Mouse (Mus musculus) Patski (cell line): Measurements from ENCODE around the gene Ctsd. TPM values are rescaled to one million over a fixed set of nuclear protein-coding genes. Genes with fewer than 3 reads are reported as not detected.
"Not testable (repeated sequence)": the region's sequence is repeated elsewhere in the genome, so short reads cannot be mapped to it uniquely, and the experiment has no call there.

Experiments
- ATAC-seq: fragments of 100-300 bp; one replicate; pipeline ENCODE4 v1.8.0; 2021
- CTCF ChIA-PET: fragments of 350-600 bp; sonication (Branson Sonifier 250); formaldehyde crosslinking; loops from one replicate; lab custom pipeline; 2022; ENCODE audit warnings: inconsistent platforms; lab: Charles Lee
- POLR2A ChIA-PET: fragments of 350-600 bp; sonication (Branson Sonifier 250); formaldehyde crosslinking; loops from one replicate; lab custom pipeline; 2022; ENCODE audit warnings: antibody characterized with exemption, inconsistent platforms; lab: Charles Lee
- DNase-seq: peaks from one replicate; pipeline ENCODE4 v3.0.0-alpha.2; 2011; ENCODE audit warnings: low read depth, low spot score
- H3K27me3 ChIP-seq: fragments of 371-371 bp; one replicate; pipeline ENCODE4 v1.5.1; 2021
- CTCF ChIP-seq: fragments of 100-300 bp; IDR thresholded peaks from one replicate; pipeline ENCODE4 v1.5.1; 2021
- in situ Hi-C: fragments of 300-500 bp; cut with MboI; formaldehyde crosslinking; loops from 3 replicates; pipeline ENCODE4 v1.11.1; 2018; ENCODE audit warnings: low pct_unique_long_range_greater_than_20kb, mixed read lengths
- polyA plus RNA-seq: library from polyadenylated mRNA; unstranded; gene quantifications from one replicate; pipeline ENCODE4 v1.2.3, GENCODE M21; 2021

Ctsd gene
- polyA plus RNA-seq, 1 experiment from 2014 or later, result 3,389 TPM

DNA sequence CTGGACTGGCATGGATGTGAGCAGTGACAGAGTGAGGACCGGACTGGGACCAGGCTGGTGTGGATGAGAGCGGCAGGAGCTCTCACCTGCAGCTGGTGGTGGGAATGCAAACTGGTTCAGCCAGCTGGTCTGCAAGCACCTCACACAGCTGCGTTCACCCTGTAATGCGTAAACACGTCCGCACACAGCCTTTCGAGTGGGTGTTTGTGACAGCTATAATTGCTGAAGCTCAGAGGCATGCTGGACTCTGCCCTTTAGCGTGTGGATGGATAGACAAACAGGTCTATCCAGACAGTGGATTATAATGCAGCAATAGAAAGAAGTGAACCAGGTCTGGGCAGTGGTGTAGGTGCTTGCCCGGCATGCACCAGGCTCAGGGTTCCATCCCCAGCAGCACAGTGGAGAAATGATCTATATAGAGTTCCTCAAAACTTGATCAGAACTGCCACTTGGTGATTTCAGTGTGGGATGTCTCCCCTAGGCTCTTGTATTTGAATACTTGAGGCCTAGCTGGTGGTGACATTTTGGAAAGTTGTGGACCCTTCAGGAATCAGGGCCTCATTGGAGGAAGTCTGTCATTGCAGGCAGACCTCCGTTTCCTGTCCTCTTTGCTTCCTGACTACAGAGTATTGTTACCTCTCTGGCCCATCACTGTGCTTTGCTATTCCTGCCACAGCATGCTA is 46.1 kb downstream of the Ctsd start:
- ATAC-seq, result no peak
- ChIA-PET CTCF (interaction anchor here (0.9 to 2.6 kb wide), 2 partner anchors 9 to 96 kb away, joined by 3 to 10 read pairs; no protein-coding TSS in a partner anchor), POLR2A (interaction anchor here (0.6 kb wide), 1 partner anchor 56 kb away, joined by 3 read pairs; no protein-coding TSS in a partner anchor)
- DNase-seq, result no peak
- in situ Hi-C loops, result no loop called here
- no peaks in the 10 kb centered on the region for H3K27me3 ChIP-seq
- no peak for TF ChIP-seq CTCF

DNA sequence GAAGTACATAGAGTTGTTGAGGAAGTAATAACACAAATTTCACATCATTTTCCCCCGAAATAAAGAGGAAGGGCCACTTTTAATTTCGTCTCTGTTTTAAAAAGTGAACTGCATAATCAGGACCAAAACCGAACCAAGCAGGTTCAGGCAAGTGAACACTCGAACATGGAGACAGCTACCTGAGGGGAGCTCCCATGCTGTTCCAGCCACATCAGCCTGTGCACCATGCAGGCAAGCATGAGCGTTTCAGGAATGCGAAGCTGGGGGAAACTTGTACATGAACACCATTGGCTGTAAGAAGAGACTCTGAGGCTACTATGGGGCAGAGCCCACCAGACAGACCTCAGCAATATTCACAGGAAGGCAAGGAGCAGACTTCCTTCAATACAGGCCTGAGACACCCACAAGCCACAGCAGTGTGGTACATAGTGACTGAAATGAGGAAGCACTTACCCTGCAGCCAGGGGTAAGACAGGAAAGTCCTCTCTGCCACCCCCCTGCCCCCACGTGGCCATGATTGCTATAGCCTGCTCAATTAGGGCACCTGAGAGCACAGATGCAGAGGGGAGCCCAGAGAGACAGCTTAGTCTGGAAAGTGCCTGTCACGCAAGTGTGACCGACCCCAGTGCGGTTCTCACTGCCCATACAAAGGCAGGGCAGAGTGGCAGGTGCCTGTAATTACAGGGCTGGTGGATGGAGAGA is 47.4 kb downstream of the Ctsd start:
- ChIA-PET CTCF (interaction anchor here (2.6 kb wide), 1 partner anchor 10 kb away, joined by 10 read pairs; no protein-coding TSS in a partner anchor), POLR2A (no interaction called here)
- H3K27me3 ChIP-seq, result no peaks in the 10 kb centered on the region
- no peak for TF ChIP-seq CTCF
- no peak for ATAC-seq
- in situ Hi-C loops, result no loop called here
- DNase-seq, result no peak

DNA sequence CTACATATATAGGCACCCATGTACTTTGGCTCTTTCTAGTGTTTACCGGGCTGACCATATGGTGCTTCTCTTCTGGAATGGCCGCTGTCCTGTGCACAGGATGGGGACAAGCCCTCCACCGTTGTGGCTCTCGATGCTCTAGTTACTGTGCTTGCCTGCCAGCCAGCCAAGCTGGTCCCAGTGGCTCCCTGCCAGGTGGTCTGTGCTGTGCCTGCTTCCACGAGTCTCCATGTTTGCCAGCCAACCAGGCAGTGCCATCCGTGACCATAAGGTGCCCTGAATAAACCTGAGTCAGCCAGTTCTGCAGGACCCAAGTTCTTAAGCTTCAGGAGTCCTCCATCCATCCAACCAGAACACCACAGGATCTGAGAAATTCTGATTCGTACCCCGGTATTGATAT is 52.7 kb downstream of the Ctsd start:
- ChIA-PET CTCF (interaction anchor here (0.8 to 4.6 kb wide), 11 partner anchors 16 to 246 kb away, joined by 3 to 57 read pairs (median 6); partner anchors contain the start of gene Tnni2), POLR2A (no interaction called here)
- DNase-seq (no peak), ATAC-seq (no peak)
- no peak for TF ChIP-seq CTCF
- H3K27me3 ChIP-seq, result no peaks in the 10 kb centered on the region
- in situ Hi-C loops, result loop anchor here (5.0 kb wide), 3 partner anchors 102 to 342 kb away; partner anchors contain the start of gene Tnnt3

- peak; percentile 94 for TF ChIP-seq CTCF
- no peak for DNase-seq
- no peaks in the 10 kb centered on the region for H3K27me3 ChIP-seq
- ChIA-PET CTCF (interaction anchor here (0.5 to 4.6 kb wide), 27 partner anchors 16 to 339 kb away, joined by 3 to 57 read pairs (median 4); partner anchors contain the start of gene Tnni2), POLR2A (interaction anchor here (0.5 to 1.1 kb wide), 3 partner anchors 26 to 160 kb away, joined by 3 to 6 read pairs (median 4); no protein-coding TSS in a partner anchor)
- in situ Hi-C loops, result no loop called here
- no peak for ATAC-seq
Measured at GRCm38 (mm10) chr7:142334246-142334645, 53.6 kb downstream of the Ctsd start.

GRCm38 (mm10) chr7:142332741-142333140 is 55.1 kb downstream of the Ctsd start:
- CTCF ChIA-PET, result interaction anchor here (2.5 to 4.6 kb wide), 2 partner anchors 15 to 106 kb away, joined by 20 to 57 read pairs; partner anchors contain the start of gene Tnni2
- DNase-seq, POLR2A ChIA-PET, ATAC-seq, in situ Hi-C loops, H3K27me3 ChIP-seq: not testable (repeated sequence)

GRCm38 (mm10) chr7:142331281-142331680 is 56.6 kb downstream of the Ctsd start:
- ATAC-seq (no peak), DNase-seq (no peak)
- no peak for TF ChIP-seq CTCF
- in situ Hi-C loops, result no loop called here
- CTCF ChIA-PET, result no interaction called here
- H3K27me3 ChIP-seq, result no peaks in the 10 kb centered on the region
- POLR2A ChIA-PET, result no interaction called here

DNA sequence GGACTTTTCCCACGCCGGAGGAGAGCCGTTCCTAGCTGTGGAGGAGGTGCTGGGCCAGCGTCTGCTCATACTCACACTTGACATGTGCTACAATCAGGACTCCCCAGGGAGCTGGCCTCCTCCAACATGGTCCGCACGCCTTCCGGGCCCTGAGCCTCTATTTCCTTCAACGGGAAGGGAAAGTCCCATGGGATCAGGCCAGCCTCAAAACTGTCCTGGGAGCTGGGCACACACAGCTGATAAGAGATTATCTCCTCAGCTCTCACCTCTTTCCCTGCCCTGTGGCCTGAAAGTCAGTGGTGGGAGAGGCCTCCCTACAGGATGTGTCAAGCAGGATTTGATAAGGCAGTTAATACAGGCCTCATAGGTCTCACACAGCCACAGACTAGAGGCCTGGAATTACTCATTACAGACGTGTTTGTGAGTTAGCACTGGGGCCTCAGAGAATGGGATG is 57.5 kb downstream of the Ctsd start:
- in situ Hi-C loops, result no loop called here
- no peaks in the 10 kb centered on the region for H3K27me3 ChIP-seq
- DNase-seq (no peak), ATAC-seq (no peak)
- ChIA-PET POLR2A (no interaction called here), CTCF (interaction anchor here (1.3 kb wide), 1 partner anchor 250 kb away, joined by 4 read pairs; no protein-coding TSS in a partner anchor)
- TF ChIP-seq CTCF, result no peak

GRCm38 (mm10) chr7:142328507-142328906 is 59.3 kb downstream of the Ctsd start:
- POLR2A ChIA-PET, result interaction anchor here (0.5 kb wide), 1 partner anchor 33 kb away, joined by 5 read pairs; no protein-coding TSS in a partner anchor
- in situ Hi-C loops, result no loop called here

DNA sequence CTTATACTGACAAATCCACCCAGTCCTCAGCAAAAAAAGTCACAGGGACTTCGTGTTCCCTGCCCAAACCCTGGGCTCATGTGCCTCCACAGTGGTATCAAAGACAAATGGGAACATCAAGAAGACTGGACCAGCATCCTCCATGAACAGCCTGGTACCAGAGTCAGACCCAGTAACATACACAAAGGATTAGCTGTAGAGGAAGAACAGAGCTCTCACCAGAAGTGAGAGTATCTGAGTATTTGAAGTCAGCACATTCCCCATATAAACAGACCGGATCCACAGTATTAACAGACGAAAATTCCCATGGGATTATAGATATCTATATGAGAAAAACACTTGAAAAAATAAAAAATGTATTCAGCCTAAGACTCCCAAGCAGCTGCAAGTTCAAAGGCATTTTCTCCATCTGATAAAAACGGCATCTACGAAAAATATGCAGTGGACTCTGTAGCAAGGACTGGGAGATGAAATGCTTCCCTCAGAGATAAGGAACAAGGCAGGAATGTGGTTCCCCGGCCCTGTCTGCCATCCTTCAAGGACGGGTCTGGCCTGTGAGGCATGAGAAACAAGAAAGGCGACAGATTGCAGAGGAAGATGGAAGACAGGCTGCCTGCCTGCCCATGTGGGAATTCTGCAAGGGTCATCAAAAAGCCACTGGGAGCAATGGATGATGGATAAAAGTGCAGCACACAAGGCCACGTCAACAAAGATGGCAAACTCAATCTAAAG is 61.0 kb downstream of the Ctsd start:
- DNase-seq (no peak), ATAC-seq (no peak)
- no peak for TF ChIP-seq CTCF
- H3K27me3 ChIP-seq, result no peaks in the 10 kb centered on the region
- ChIA-PET CTCF (no interaction called here), POLR2A (no interaction called here)
- in situ Hi-C loops, result no loop called here

More at GRCm38 (mm10) chr7:142328507-142328906, 59.3 kb downstream of the Ctsd start:
- ATAC-seq, result no peak
- TF ChIP-seq CTCF, result no peak
- H3K27me3 ChIP-seq, result no peaks in the 10 kb centered on the region
- CTCF ChIA-PET, result no interaction called here
- no peak for DNase-seq

Other genes with a start within 250 kb of the Ctsd start
- gene Gm45337, start 243.4 kb downstream of the Ctsd start, polyA plus RNA-seq, result not detected
- not detected for gene Gm29735, start 230.9 kb downstream of the Ctsd start, polyA plus RNA-seq
- gene Gm4553, start 222.3 kb downstream of the Ctsd start, polyA plus RNA-seq, result not detected
- gene Krtap5-2, start 212.0 kb downstream of the Ctsd start, polyA plus RNA-seq, result not detected
- not detected for gene Gm10153, start 197.6 kb downstream of the Ctsd start, polyA plus RNA-seq
- not detected for gene Krtap5-3, start 186.7 kb downstream of the Ctsd start, polyA plus RNA-seq
- not detected for gene Gm7579, start 176.2 kb downstream of the Ctsd start, polyA plus RNA-seq
- gene Krtap5-5, start 158.1 kb downstream of the Ctsd start, polyA plus RNA-seq, result not detected
- not detected for gene Gm40460, start 147.0 kb downstream of the Ctsd start, polyA plus RNA-seq
- not detected for gene Gm2431, start 129.7 kb downstream of the Ctsd start, polyA plus RNA-seq
- not detected for gene Gm4559, start 113.7 kb downstream of the Ctsd start, polyA plus RNA-seq
- not detected for gene Krtap5-1, start 90.9 kb downstream of the Ctsd start, polyA plus RNA-seq
- not detected for gene Krtap5-4, start 84.5 kb downstream of the Ctsd start, polyA plus RNA-seq
- 325 TPM for gene Ifitm10, start 14.3 kb downstream of the Ctsd start, polyA plus RNA-seq
- gene Gm49369, start 5.4 kb downstream of the Ctsd start, polyA plus RNA-seq, result 1,155 TPM
- gene Syt8, start 46.8 kb upstream of the Ctsd start, polyA plus RNA-seq, result 11.5 TPM
- gene Tnni2, start 53.8 kb upstream of the Ctsd start, polyA plus RNA-seq, result 1.5 TPM
- gene Lsp1, start 72.8 kb upstream of the Ctsd start, polyA plus RNA-seq, result 15.5 TPM
- gene Tnnt3, start 110.8 kb upstream of the Ctsd start, polyA plus RNA-seq, result 0.22 TPM
- 6.9 TPM for gene Mrpl23, start 144.6 kb upstream of the Ctsd start, polyA plus RNA-seq